Mouse (Mus musculus): ENCODE measurements around the gene Dnajc1. TPM values are rescaled to one million over a fixed set of nuclear protein-coding genes. Genes with fewer than 3 reads are reported as not detected.

Dnajc1 gene
- polyA plus RNA-seq, 1 experiment from 2014 or later = 20.9 TPM

DNA sequence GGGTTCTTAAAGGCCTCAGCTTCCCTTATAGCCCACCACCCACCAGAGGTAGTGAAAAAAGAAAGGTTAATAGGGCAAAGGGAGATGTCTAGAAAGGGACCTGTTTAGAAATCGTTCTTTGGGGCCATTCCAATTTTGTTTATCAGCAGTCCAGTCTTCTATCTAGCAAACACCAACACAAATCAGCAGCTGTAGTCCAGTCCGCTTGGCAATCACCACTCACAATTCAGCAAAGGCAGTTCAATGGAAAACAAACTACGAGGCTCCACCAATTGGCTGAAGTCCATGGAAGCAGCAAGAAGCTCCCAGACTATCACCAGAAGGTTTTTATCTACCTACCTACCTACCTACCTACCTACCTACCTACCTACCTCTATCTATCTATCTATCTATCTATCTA is 236.5 kb downstream of the Dnajc1 start:
- no peaks in the 10 kb centered on the region for H3K4me1 ChIP-seq (replicated peaks; ENCODE audit: control insufficient read depth, insufficient read depth, low read length)
- 98% methylated on average over 3 of the region's 3 CpGs for WGBS
- H3K9me3 ChIP-seq (ENCODE audit: control insufficient read depth, low read length) = no peaks in the 10 kb centered on the region
- no peak overlapping the region for H3K27ac ChIP-seq
- ATAC-seq (ENCODE audit: low FRiP score) (no peak), DNase-seq (ENCODE audit: low spot score) (no peak)
- no peak overlapping the region for H3K4me2 ChIP-seq (replicated peaks)
- H3K9ac ChIP-seq = no peak overlapping the region
- H3K27me3 ChIP-seq (ENCODE audit: control insufficient read depth, insufficient read depth, low read length) = no peaks in the 10 kb centered on the region
- no peak overlapping the region for H3K4me3 ChIP-seq (replicated peaks; ENCODE audit: low read length)
- peaks cover 22% of the 10 kb centered on the region for H3K36me3 ChIP-seq (replicated peaks; ENCODE audit: control insufficient read depth, insufficient read depth)

Measured in hindbrain, embryonic 14.5 days (tissue).